Mouse (Mus musculus): ENCODE data around the gene Btbd9.
A peak's percentile ranks its signal among the peaks of the same experiment; 100 is the strongest.

Gene Btbd9

GRCm38 (mm10) chr17:30613350-30613749 is 37.1 kb upstream of the Btbd9 start:
- no peaks in the 10 kb centered on the region for H3K9me3 ChIP-seq (ENCODE audit: low read length)

GRCm38 (mm10) chr17:30612075-30612859 is 36.0 kb upstream of the Btbd9 start:
- Histone ChIP-seq H3K27me3 (ENCODE audit: insufficient read depth, low read length) (peaks cover 11% of the 10 kb centered on the region), H3K9me3 (ENCODE audit: low read length) (no peaks in the 10 kb centered on the region), H3K4me3 (replicated peaks; ENCODE audit: low read length) (peak overlapping the region; percentile 88), H3K36me3 (ENCODE audit: insufficient read depth, low read length) (peaks cover 11% of the 10 kb centered on the region; the same call in 1 of the 2 replicates), H3K4me1 (replicated peaks; ENCODE audit: low read depth, low read length) (peaks cover 49% of the 10 kb centered on the region)
- TF ChIP-seq POU5F1 (IDR thresholded peaks at IDR 0.05; ENCODE audit: borderline replicate concordance, low read length) (no peak), CTCF (conservative IDR thresholded peaks at IDR 0.05; ENCODE audit: low read length) (no peak), NANOG (IDR thresholded peaks at IDR 0.05; ENCODE audit: borderline replicate concordance, low read length) (no peak)

More at GRCm38 (mm10) chr17:30613350-30613749, 37.1 kb upstream of the Btbd9 start:
- peaks cover 11% of the 10 kb centered on the region for H3K27me3 ChIP-seq (ENCODE audit: insufficient read depth, low read length)
- no peak overlapping the region for H3K4me3 ChIP-seq (replicated peaks; ENCODE audit: low read length)
- TF ChIP-seq NANOG (IDR thresholded peaks at IDR 0.05; ENCODE audit: borderline replicate concordance, low read length) = no peak
- TF ChIP-seq CTCF (conservative IDR thresholded peaks at IDR 0.05; ENCODE audit: low read length) = no peak
- no peak for TF ChIP-seq POU5F1 (IDR thresholded peaks at IDR 0.05; ENCODE audit: borderline replicate concordance, low read length)
- peaks cover 2% of the 10 kb centered on the region; the same call in 1 of the 2 replicates for H3K36me3 ChIP-seq (ENCODE audit: insufficient read depth, low read length)
- peaks cover 44% of the 10 kb centered on the region for H3K4me1 ChIP-seq (replicated peaks; ENCODE audit: low read depth, low read length)

GRCm38 (mm10) chr17:30611221-30612074 is 35.2 kb upstream of the Btbd9 start:
- peaks cover 57% of the 10 kb centered on the region for H3K4me1 ChIP-seq (replicated peaks; ENCODE audit: low read depth, low read length)
- 0 out of 2 replicates have a peak, but pooled peaks have one; percentile 2 for TF ChIP-seq NANOG (IDR thresholded peaks at IDR 0.05; ENCODE audit: borderline replicate concordance, low read length)
- no peak for TF ChIP-seq POU5F1 (IDR thresholded peaks at IDR 0.05; ENCODE audit: borderline replicate concordance, low read length)
- no peak for TF ChIP-seq CTCF (conservative IDR thresholded peaks at IDR 0.05; ENCODE audit: low read length)
- H3K27me3 ChIP-seq (ENCODE audit: insufficient read depth, low read length) = peaks cover 10% of the 10 kb centered on the region
- H3K9me3 ChIP-seq (ENCODE audit: low read length) = no peaks in the 10 kb centered on the region
- peak overlapping the region; percentile 88 for H3K4me3 ChIP-seq (replicated peaks; ENCODE audit: low read length)
- H3K36me3 ChIP-seq (ENCODE audit: insufficient read depth, low read length) = peaks cover 15% of the 10 kb centered on the region; the same call in 1 of the 2 replicates

- Histone ChIP-seq H3K9me3 (ENCODE audit: low read length) (no peaks in the 10 kb centered on the region), H3K4me3 (replicated peaks; ENCODE audit: low read length) (peak overlapping the region; percentile 88), H3K4me1 (replicated peaks; ENCODE audit: low read depth, low read length) (peaks cover 64% of the 10 kb centered on the region), H3K27me3 (ENCODE audit: insufficient read depth, low read length) (peaks cover 5% of the 10 kb centered on the region), H3K36me3 (ENCODE audit: insufficient read depth, low read length) (peaks cover 19% of the 10 kb centered on the region; the same call in 1 of the 2 replicates)
- TF ChIP-seq CTCF (conservative IDR thresholded peaks at IDR 0.05; ENCODE audit: low read length) (no peak), POU5F1 (IDR thresholded peaks at IDR 0.05; ENCODE audit: borderline replicate concordance, low read length) (no peak), NANOG (IDR thresholded peaks at IDR 0.05; ENCODE audit: borderline replicate concordance, low read length) (no peak)
Observed at GRCm38 (mm10) chr17:30610739-30611138, 34.5 kb upstream of the Btbd9 start.

GRCm38 (mm10) chr17:30609980-30610307 is 33.7 kb upstream of the Btbd9 start:
- H3K36me3 ChIP-seq (ENCODE audit: insufficient read depth, low read length) = peaks cover 23% of the 10 kb centered on the region; the same call in 1 of the 2 replicates
- peak overlapping the region; percentile 88 for H3K4me3 ChIP-seq (replicated peaks; ENCODE audit: low read length)
- no peaks in the 10 kb centered on the region for H3K9me3 ChIP-seq (ENCODE audit: low read length)
- TF ChIP-seq NANOG (IDR thresholded peaks at IDR 0.05; ENCODE audit: borderline replicate concordance, low read length) = no peak
- TF ChIP-seq CTCF (conservative IDR thresholded peaks at IDR 0.05; ENCODE audit: low read length) = no peak
- no peak for TF ChIP-seq POU5F1 (IDR thresholded peaks at IDR 0.05; ENCODE audit: borderline replicate concordance, low read length)
- H3K4me1 ChIP-seq (replicated peaks; ENCODE audit: low read depth, low read length) = peaks cover 72% of the 10 kb centered on the region
- no peaks in the 10 kb centered on the region for H3K27me3 ChIP-seq (ENCODE audit: insufficient read depth, low read length)

- Histone ChIP-seq H3K9me3 (ENCODE audit: low read length) (no peaks in the 10 kb centered on the region), H3K4me1 (replicated peaks; ENCODE audit: low read depth, low read length) (peaks cover 77% of the 10 kb centered on the region), H3K27me3 (ENCODE audit: insufficient read depth, low read length) (no peaks in the 10 kb centered on the region), H3K36me3 (ENCODE audit: insufficient read depth, low read length) (peaks cover 27% of the 10 kb centered on the region; the same call in 1 of the 2 replicates), H3K4me3 (replicated peaks; ENCODE audit: low read length) (peak overlapping the region; percentile 88)
- no peak for TF ChIP-seq CTCF (conservative IDR thresholded peaks at IDR 0.05; ENCODE audit: low read length)
- TF ChIP-seq NANOG (IDR thresholded peaks at IDR 0.05; ENCODE audit: borderline replicate concordance, low read length) = no peak
- TF ChIP-seq POU5F1 (IDR thresholded peaks at IDR 0.05; ENCODE audit: borderline replicate concordance, low read length) = no peak; the same call in 1 of the 2 replicates
Observed at GRCm38 (mm10) chr17:30609305-30609979, 33.2 kb upstream of the Btbd9 start.

- Histone ChIP-seq H3K36me3 (ENCODE audit: insufficient read depth, low read length) (peaks cover 41% of the 10 kb centered on the region), H3K4me1 (replicated peaks; ENCODE audit: low read depth, low read length) (peaks cover 91% of the 10 kb centered on the region), H3K9me3 (ENCODE audit: low read length) (no peaks in the 10 kb centered on the region), H3K27me3 (ENCODE audit: insufficient read depth, low read length) (no peaks in the 10 kb centered on the region), H3K4me3 (replicated peaks; ENCODE audit: low read length) (peak overlapping the region; percentile 68)
- TF ChIP-seq NANOG (IDR thresholded peaks at IDR 0.05; ENCODE audit: borderline replicate concordance, low read length) (peak; percentile 89), CTCF (conservative IDR thresholded peaks at IDR 0.05; ENCODE audit: low read length) (no peak)
Observed at GRCm38 (mm10) chr17:30607909-30608495, 31.7 kb upstream of the Btbd9 start.
